Mouse (Mus musculus) olfactory bulb, adult 2 months (tissue): ENCODE measurements around the gene Hoxc10. TPM values are rescaled to one million over a fixed set of nuclear protein-coding genes. Genes with fewer than 3 reads are reported as not detected.

Experiments used
- H3K27ac ChIP-seq: fragments of 200-500 bp; 2 replicates; pipeline ENCODE4 v1.5.1; 2012; ENCODE audit warnings: low read depth, low read length; ENCODE audit not compliant: insufficient read depth
- H3K4me1 ChIP-seq: fragments of 200-500 bp; 2 replicates; pipeline ENCODE4 v1.6.1; 2012; ENCODE audit warnings: low read length; ENCODE audit not compliant: control insufficient read depth, insufficient read depth
- H3K4me3 ChIP-seq: fragments of 200-500 bp; 2 replicates; pipeline ENCODE4 v1.5.1; 2012; ENCODE audit warnings: mild to moderate bottlenecking, low read depth, low read length, moderate library complexity; ENCODE audit not compliant: insufficient read depth
- CTCF ChIP-seq: fragments of 200-500 bp; IDR thresholded peaks from 2 replicates; pipeline ENCODE4 v1.5.1; 2012; ENCODE audit warnings: low read depth, mild to moderate bottlenecking, low read length, moderate library complexity; ENCODE audit not compliant: insufficient read depth
- POLR2A ChIP-seq: fragments of 200-500 bp; IDR thresholded peaks from 2 replicates; pipeline ENCODE4 v1.6.1; 2012; ENCODE audit warnings: mild to moderate bottlenecking, low read depth, low read length, moderate library complexity; ENCODE audit not compliant: insufficient read depth
- WGBS: fragments of 180-500 bp; shearing (Covaris S2); methylation state at CpG from one replicate; pipeline ENCODE4 v1.1.7; 2018; 5-methylcytosine and 5-hydroxymethylcytosine counted together
- polyA plus RNA-seq: library from polyadenylated mRNA; stranded (reverse); fragments of >200 nt; gene quantifications from 2 replicates; pipeline ENCODE4 v1.2.4, GENCODE M21; 2012; ENCODE audit warnings: low replicate concordance; ENCODE audit not compliant: missing spikeins, insufficient read depth, insufficient read length

Gene Hoxc10
- polyA plus RNA-seq, 1 experiment = not detected

DNA sequence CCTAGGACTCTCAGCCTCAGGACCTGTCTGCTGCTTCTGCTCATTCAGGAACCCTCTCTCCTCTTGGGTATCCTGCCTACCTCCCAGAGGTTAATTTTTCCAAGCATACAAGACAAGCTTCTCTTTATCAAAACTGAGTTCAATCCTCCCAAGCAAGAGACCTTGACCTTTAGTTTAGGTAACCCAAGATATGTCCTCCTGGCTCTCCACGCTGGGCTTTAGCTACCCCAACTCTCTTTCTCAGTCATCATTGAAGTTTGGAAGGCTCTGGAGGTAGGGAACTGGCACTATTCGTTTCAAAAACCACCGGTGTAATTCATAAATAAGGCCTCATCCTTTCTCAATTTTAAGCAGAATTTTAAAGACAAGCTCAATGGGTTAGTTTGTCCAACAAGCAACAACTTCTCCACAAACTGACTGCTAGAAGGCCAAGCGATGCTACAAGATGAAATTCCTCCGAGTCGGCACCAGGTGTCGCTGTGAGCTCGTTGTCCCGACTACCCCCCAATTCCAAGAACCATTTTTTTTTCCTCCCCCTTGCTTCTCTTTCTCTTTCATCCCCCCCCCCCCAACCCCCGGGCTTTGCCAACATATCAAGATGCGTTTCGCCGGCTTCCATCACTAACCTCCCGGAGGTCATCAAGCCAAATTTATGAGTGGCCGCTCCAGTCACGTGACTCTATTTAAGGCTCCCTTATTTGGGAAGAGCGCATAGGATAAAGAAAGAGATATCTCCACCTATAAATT is 46.8 kb downstream of the Hoxc10 start:
- Histone ChIP-seq H3K4me3 (no peak overlapping the region), H3K27ac (no peak overlapping the region), H3K4me1 (peaks cover 5% of the 10 kb centered on the region; the same call in 1 of the 2 replicates)
- WGBS = 4% methylated on average over 17 of the region's 17 CpGs
- no peak for TF ChIP-seq POLR2A
- TF ChIP-seq CTCF = peak; percentile 78; the same call in 1 of the 2 replicates

DNA sequence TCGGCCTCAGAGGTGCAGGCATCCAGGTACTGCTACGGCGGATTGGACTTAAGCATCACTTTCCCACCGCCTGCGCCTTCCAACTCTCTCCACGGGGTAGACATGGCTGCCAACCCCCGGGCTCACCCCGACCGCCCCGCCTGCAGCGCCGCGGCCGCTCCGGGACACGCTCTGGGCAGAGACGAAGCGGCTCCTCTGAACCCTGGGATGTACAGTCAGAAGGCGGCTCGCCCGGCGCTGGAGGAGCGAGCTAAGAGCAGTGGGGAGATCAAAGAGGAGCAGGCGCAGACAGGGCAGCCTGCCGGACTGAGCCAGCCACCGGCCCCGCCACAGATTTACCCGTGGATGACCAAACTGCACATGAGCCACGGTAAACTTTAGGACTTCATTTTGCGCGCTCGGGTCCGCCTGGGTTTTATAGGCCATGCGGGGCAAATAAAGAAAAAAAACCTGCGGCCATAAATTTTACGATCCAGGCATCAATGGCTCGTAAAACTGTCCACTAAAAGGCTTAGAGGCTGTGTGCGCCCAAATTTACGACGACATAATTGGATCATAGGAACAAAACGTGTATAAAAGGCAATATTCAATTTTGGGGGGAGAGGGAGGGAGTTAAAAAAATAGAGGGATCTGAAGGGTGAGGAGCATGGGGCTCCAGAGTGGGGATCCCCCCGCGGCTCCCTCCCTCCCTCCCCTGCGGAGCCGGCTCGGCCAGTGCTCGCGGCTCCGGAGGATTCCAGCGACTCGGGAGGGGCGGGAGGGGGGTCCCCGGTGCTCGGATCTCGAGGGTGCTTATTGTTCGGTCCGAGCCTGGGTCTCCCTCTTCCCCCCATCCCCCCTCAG is 47.8 kb downstream of the Hoxc10 start:
- no peak overlapping the region for H3K4me3 ChIP-seq
- WGBS = 1% methylated on average over 57 of the region's 57 CpGs
- H3K27ac ChIP-seq = no peak overlapping the region
- TF ChIP-seq POLR2A = no peak
- no peak for TF ChIP-seq CTCF
- peaks cover 5% of the 10 kb centered on the region; the same call in 1 of the 2 replicates for H3K4me1 ChIP-seq

DNA sequence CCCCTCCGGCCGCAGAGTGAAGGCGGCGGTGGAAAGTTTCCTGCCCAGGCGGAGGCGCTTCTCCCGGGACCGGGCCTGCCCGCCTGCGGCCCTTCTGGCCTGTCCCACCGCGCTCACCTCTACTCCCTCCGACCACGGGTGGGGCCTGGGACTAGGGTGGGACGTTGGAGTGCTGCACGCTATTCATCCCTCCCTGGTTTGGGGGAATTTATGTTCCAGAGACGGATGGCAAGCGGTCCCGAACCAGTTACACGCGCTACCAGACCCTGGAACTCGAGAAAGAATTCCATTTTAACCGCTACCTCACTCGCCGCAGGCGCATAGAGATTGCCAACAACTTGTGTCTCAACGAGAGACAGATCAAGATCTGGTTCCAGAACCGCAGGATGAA is 48.4 kb downstream of the Hoxc10 start:
- no peak overlapping the region for H3K27ac ChIP-seq
- 5% methylated on average over 28 of the region's 28 CpGs for WGBS
- H3K4me1 ChIP-seq = peaks cover 5% of the 10 kb centered on the region; the same call in 1 of the 2 replicates
- TF ChIP-seq CTCF = no peak
- no peak for TF ChIP-seq POLR2A
- no peak overlapping the region for H3K4me3 ChIP-seq

DNA sequence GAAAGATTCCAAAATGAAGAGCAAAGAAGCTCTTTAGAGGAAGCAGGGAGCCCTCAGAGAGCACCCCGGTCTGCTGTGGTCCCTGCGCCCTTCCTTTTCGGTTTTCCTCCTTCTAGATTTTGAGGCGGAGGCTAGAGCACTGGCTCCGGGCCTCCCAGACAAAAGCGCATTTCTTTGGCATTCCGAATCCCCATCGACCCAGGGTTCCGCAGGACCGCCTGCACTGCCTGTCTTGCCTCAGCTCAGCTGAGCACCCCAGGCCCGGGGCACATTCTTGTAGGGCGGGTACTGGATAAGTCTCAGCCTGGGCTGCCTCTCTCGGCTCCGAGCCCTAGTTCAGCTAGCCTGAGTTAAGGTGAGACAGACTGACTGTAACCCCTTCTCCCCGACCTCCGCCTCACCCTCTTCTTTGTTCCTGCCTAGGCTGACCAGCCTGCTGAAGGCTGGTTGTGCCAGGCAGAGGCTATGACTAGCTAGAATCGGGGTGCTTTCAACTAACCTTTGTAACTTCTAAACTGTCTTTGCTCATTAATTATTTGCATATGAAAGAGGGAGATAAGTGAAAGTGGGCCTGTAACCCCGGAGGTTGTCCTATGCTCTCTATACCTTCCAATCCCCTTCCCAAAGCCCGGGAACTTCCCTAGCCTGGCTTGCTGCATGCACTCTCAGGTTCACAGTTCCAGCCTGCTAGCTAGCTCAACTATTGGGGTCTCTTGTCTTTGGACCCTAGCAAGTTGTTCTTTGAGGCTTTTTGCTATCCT is 49.0 kb downstream of the Hoxc10 start:
- 14% methylated on average over 19 of the region's 19 CpGs for WGBS
- H3K27ac ChIP-seq = no peak overlapping the region
- TF ChIP-seq POLR2A = no peak
- TF ChIP-seq CTCF = no peak
- H3K4me1 ChIP-seq = peaks cover 5% of the 10 kb centered on the region; the same call in 1 of the 2 replicates
- H3K4me3 ChIP-seq = no peak overlapping the region

DNA sequence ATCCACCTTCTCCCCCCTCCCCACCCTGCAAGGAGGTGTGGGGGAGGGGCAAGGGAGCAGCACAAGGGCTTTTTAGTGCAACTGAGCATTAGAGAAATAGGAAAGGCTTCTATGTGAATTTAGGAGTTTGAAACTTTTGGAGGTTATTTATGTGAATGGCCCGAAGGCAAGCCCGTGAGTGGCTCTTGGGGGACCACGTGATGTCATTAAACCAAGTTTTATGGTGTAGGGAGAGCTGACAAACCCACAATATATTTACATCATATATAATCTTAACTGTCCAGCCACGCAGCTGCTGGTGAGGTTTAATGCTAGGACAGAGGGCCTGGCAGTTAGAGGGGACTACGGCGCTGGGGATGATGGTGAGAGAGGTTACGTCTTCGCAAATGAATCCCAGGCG is 52.0 kb downstream of the Hoxc10 start, which contains the start of gene Hoxc4:
Gene Hoxc4 (plus strand): TSS at position 299 of the 400 bp plus-strand sequence.
- H3K4me1 ChIP-seq = peaks cover 5% of the 10 kb centered on the region; the same call in 1 of the 2 replicates
- 31% methylated on average over 9 of the region's 9 CpGs for WGBS
- H3K4me3 ChIP-seq = no peak within 1 kb of the TSS
- TF ChIP-seq CTCF (no peak), POLR2A (no peak)
- no peak within 1 kb of the TSS for H3K27ac ChIP-seq

DNA sequence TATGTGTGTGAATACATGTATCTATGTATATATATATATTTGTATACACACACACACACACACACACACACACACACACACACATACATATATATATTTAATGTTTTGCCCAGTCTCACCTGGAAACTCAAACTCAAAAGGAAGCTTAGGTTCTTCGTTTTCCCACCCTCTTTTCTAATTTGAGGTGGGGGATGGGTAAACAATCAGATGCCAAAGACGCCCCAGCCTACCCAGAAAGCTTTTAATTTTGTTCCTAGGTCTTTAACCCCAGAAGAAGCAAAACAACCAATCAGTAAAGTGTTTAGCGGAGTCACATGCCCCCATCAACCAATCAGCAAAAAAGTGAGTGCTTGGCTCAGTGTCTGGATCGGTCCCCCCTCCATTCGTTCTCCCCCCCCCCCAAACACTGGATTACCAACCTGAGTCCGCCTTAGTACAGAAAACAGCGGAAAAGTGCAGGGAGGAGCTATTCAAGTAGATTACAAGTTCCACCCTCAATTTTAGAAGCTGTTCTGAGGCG is 54.4 kb downstream of the Hoxc10 start:
- no peak for TF ChIP-seq POLR2A
- TF ChIP-seq CTCF = no peak
- H3K4me3 ChIP-seq = no peak overlapping the region
- H3K27ac ChIP-seq = no peak overlapping the region
- WGBS = 3% methylated on average over 8 of the region's 8 CpGs
- H3K4me1 ChIP-seq = no peaks in the 10 kb centered on the region

Other genes with a start within 250 kb of the Hoxc10 start
- gene Calcoco1, start 244.6 kb upstream of the Hoxc10 start, polyA plus RNA-seq = not detected in 2 replicates
- gene Hoxc13, start 45.7 kb upstream of the Hoxc10 start, polyA plus RNA-seq = not detected in 2 replicates
- gene Hoxc12, start 30.0 kb upstream of the Hoxc10 start, polyA plus RNA-seq = not detected in 2 replicates
- not detected in 2 replicates for gene Hoxc11, start 12.4 kb upstream of the Hoxc10 start, polyA plus RNA-seq
- gene Hoxc5, start 647 bp downstream of the Hoxc10 start, polyA plus RNA-seq = not detected in 2 replicates
- not detected in 2 replicates for gene Hoxc9, start 9.6 kb downstream of the Hoxc10 start, polyA plus RNA-seq
- gene Hoxc8, start 23.8 kb downstream of the Hoxc10 start, polyA plus RNA-seq = not detected in 2 replicates
- gene Hoxc6, start 31.5 kb downstream of the Hoxc10 start, polyA plus RNA-seq = not detected in 2 replicates
- not detected in 2 replicates for gene Hoxc4, start 52.1 kb downstream of the Hoxc10 start, polyA plus RNA-seq
- not detected in 2 replicates for gene Smug1, start 200.3 kb downstream of the Hoxc10 start, polyA plus RNA-seq